Mouse (Mus musculus): ENCODE data around the gene Eppin. TPM values are rescaled to one million over a fixed set of nuclear protein-coding genes. Genes with fewer than 3 reads are reported as not detected.
A peak's percentile ranks its signal among the peaks of the same experiment; 100 is the strongest.

Gene Eppin
- polyA plus RNA-seq, 1 experiment from 2014 or later, result not detected

DNA sequence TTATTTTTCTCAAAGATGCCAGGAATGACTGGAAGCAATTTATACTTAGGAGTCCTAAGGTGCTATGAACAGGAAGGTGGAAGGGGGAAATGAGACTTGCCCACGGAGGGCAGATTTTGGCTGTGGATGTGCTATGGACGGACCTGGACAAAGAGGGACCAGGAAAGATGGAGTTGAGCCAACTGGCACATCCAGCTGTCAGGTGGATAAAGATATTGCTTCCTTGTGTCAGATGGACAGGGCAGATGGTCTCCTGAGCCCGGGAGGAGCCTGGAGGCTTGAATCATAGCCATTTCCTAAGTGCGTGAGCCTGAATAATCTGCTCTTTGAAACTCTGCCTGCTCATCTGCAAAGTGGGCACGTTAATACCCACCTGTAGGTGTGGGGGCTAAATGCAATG is 29.0 kb downstream of the Eppin start:
- 0 out of 2 replicates have a peak, but pooled peaks cover 8% of the 10 kb centered on the region for H3K4me1 ChIP-seq (ENCODE audit: control insufficient read depth, insufficient read depth, low read length)
- H3K36me3 ChIP-seq (ENCODE audit: control insufficient read depth, insufficient read depth, low read length), result no peaks in the 10 kb centered on the region
- peak overlapping the region; percentile 66 for H3K4me2 ChIP-seq (replicated peaks; ENCODE audit: low read depth, low read length)
- ATAC-seq (ENCODE audit: insufficient number of reproducible peaks, insufficient read depth, low FRiP score, low read depth), result no peak
- 0 out of 2 replicates have a peak overlapping the region, but pooled peaks have one; percentile 63 for H3K9ac ChIP-seq (replicated peaks; ENCODE audit: low read depth, low read length)
- H3K9me3 ChIP-seq (ENCODE audit: control insufficient read depth, low read depth, low read length), result no peaks in the 10 kb centered on the region
- WGBS, result 75% methylated on average over 5 of the region's 5 CpGs
- no peaks in the 10 kb centered on the region for H3K27me3 ChIP-seq (ENCODE audit: control insufficient read depth, insufficient read depth, low read length)
- no peak overlapping the region for H3K27ac ChIP-seq (ENCODE audit: low read length)
- H3K4me3 ChIP-seq (ENCODE audit: low read depth, low read length), result no peak overlapping the region

DNA sequence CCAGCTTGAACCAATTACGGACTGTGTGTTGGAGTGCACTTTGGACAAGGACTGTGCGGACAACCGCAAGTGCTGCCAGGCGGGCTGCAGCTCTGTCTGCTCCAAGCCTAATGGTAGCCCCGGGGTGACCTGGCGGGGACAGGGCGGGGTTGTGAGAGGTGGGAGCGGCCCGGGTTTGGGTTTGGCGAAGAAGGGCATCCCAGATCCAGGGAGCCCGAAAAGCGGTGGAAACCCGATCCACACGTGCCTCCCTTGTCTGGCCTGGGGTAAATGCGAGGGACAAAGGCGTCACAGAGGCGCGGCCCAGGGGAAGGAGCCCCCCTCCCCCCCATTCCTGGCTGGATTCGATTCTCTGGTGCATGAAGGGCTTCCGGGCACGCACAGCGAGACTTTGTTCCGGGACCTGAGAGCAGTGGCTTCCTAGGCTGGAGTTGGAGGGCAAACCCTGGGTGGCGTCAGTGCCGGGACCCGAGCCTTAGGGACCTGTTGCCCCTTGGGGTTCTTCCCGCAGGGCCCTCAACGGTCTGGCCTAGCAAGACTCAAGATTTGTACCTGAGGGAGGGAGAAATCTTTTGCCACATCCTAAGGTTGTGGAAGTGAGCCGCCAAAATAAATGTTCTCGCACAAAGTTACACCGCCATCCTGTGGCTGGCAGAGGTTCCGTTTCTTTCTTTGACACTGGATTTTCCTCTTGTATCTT is 29.9 kb downstream of the Eppin start:
- Histone ChIP-seq H3K36me3 (ENCODE audit: control insufficient read depth, insufficient read depth, low read length) (no peaks in the 10 kb centered on the region), H3K4me1 (ENCODE audit: control insufficient read depth, insufficient read depth, low read length) (0 out of 2 replicates have a peak, but pooled peaks cover 8% of the 10 kb centered on the region), H3K9me3 (ENCODE audit: control insufficient read depth, low read depth, low read length) (no peaks in the 10 kb centered on the region), H3K27me3 (ENCODE audit: control insufficient read depth, insufficient read depth, low read length) (no peaks in the 10 kb centered on the region), H3K4me3 (ENCODE audit: low read depth, low read length) (peak overlapping the region; percentile 34), H3K27ac (ENCODE audit: low read length) (peak overlapping the region; percentile 12; the same call in 1 of the 2 replicates), H3K9ac (replicated peaks; ENCODE audit: low read depth, low read length) (peak overlapping the region; percentile 63), H3K4me2 (replicated peaks; ENCODE audit: low read depth, low read length) (peak overlapping the region; percentile 66)
- ATAC-seq (ENCODE audit: insufficient number of reproducible peaks, insufficient read depth, low FRiP score, low read depth), result peak; percentile 43; the same call in 1 of the 2 replicates
- WGBS, result under 1% methylated on average over 32 of the region's 32 CpGs

DNA sequence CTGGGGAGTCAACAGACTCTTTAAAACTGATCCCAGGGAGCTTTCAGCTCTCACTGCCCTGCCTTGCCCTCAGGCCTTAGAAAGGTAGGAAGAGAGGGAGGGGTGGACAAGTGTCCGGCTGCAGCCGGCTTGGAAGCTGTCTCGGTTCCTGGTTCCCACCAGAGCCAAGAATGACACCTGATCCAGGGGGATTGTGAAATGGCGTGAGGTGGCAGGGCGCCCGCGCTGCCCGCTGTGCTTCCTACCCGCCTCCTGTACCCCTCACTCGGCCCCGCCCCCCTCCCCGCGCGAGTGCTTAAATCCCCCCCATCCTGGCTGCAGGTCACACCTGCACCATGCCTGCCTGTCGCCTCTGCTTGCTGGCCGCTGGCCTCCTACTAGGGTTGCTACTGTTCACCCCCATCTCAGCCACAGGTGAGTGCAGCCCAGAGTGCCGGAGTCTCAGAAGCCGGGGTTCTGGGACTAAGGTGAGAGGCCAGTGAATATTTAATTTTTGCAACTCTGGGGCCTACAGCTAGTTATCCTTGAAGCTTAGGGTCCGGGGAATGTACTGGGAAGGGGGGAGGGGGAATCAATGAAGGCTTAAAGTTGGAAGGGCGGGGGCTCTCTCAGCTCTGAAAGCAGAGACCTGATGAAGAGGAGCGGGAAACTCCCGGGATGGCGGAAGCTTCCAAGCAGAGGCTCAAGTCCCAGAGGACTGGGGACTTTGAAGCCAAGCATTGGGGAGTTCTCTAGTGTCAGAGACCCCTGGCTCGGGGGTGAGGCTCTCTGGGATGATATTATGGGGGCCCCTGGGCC is 30.8 kb downstream of the Eppin start, which contains the start of gene Wfdc2:
Wfdc2 (plus strand) TSS at position 23 of the 798 bp plus-strand sequence.
- no peak for ATAC-seq (ENCODE audit: insufficient number of reproducible peaks, insufficient read depth, low FRiP score, low read depth)
- WGBS, result 6% methylated on average over 24 of the region's 24 CpGs
- peak within 1 kb of the TSS; percentile 66 for H3K4me2 ChIP-seq (replicated peaks; ENCODE audit: low read depth, low read length)

DNA sequence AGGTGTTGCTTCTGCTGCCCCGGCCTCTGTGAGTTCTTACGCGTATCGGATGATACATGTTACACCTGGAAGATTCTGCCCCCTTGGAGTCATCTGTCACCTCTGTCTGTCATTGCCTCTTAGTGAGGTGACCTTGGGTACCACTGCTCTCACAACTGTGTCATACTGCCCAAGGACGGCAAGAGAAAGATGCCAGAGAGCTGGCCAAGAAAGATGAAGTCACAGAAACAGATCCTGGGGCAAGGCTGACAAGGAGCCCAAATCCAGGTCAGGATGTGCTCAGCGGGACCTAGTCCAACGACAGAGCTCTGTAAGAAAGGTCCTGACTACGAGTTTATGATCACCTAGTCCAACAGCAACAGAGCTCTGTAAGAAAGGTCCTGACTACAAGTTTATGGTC is 33.3 kb downstream of the Eppin start:
- Histone ChIP-seq H3K27me3 (ENCODE audit: control insufficient read depth, insufficient read depth, low read length) (no peaks in the 10 kb centered on the region), H3K9me3 (ENCODE audit: control insufficient read depth, low read depth, low read length) (no peaks in the 10 kb centered on the region), H3K36me3 (ENCODE audit: control insufficient read depth, insufficient read depth, low read length) (no peaks in the 10 kb centered on the region), H3K9ac (replicated peaks; ENCODE audit: low read depth, low read length) (no peak overlapping the region), H3K4me1 (ENCODE audit: control insufficient read depth, insufficient read depth, low read length) (0 out of 2 replicates have a peak, but pooled peaks cover 8% of the 10 kb centered on the region), H3K4me3 (ENCODE audit: low read depth, low read length) (no peak overlapping the region), H3K4me2 (replicated peaks; ENCODE audit: low read depth, low read length) (no peak overlapping the region), H3K27ac (ENCODE audit: low read length) (no peak overlapping the region)
- 84% methylated on average over 8 of the region's 8 CpGs for WGBS
- no peak for ATAC-seq (ENCODE audit: insufficient number of reproducible peaks, insufficient read depth, low FRiP score, low read depth)

More for the DNA sequence above, 30.8 kb downstream of the Eppin start, which contains the start of gene Wfdc2:
- Histone ChIP-seq H3K27me3 (ENCODE audit: control insufficient read depth, insufficient read depth, low read length) (no peaks in the 10 kb centered on the region), H3K9ac (replicated peaks; ENCODE audit: low read depth, low read length) (peak within 1 kb of the TSS; percentile 63), H3K9me3 (ENCODE audit: control insufficient read depth, low read depth, low read length) (no peaks in the 10 kb centered on the region), H3K4me1 (ENCODE audit: control insufficient read depth, insufficient read depth, low read length) (0 out of 2 replicates have a peak, but pooled peaks cover 8% of the 10 kb centered on the region), H3K36me3 (ENCODE audit: control insufficient read depth, insufficient read depth, low read length) (no peaks in the 10 kb centered on the region), H3K4me3 (ENCODE audit: low read depth, low read length) (peak within 1 kb of the TSS; percentile 34), H3K27ac (ENCODE audit: low read length) (peak within 1 kb of the TSS; percentile 12; the same call in 1 of the 2 replicates)

DNA sequence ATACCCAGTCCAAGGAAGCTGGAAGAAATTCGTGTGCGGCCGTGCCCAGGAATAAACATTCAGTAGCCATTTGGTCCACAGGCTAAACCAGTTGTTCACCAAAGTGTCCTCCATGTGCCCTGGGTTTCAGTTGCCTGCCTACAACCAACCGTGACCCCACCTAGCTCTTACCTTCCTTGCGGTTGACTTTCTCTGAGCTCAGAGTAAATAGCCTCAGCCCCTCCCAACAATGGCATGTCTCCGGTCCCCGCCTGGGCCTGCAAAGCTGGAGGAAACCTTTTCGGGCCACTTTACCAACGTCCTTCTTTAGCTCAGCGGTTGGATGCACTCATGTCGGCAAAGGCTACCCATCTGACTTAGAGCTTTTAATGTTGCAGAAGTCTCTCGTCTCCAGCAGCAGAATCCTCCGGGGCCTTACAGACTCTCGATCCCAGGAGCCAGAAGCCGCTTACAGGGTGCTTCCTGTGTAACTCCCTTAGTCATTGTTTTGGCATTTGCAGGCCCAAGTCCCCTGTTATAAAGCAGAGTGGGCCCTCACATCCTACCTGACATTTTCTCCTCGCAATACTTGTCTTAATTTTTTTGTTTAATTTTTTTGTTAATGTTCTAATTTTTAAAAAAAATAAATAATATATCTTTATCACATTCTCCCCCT is 34.3 kb downstream of the Eppin start:
- 34% methylated on average over 16 of the region's 16 CpGs for WGBS
- peak; percentile 61; the same call in 1 of the 2 replicates for ATAC-seq (ENCODE audit: insufficient number of reproducible peaks, insufficient read depth, low FRiP score, low read depth)
- no peaks in the 10 kb centered on the region for H3K9me3 ChIP-seq (ENCODE audit: control insufficient read depth, low read depth, low read length)
- H3K9ac ChIP-seq (replicated peaks; ENCODE audit: low read depth, low read length), result no peak overlapping the region
- no peak overlapping the region for H3K4me3 ChIP-seq (ENCODE audit: low read depth, low read length)
- no peak overlapping the region for H3K4me2 ChIP-seq (replicated peaks; ENCODE audit: low read depth, low read length)
- H3K27ac ChIP-seq (ENCODE audit: low read length), result peak overlapping the region; percentile 68
- H3K27me3 ChIP-seq (ENCODE audit: control insufficient read depth, insufficient read depth, low read length), result no peaks in the 10 kb centered on the region
- H3K4me1 ChIP-seq (ENCODE audit: control insufficient read depth, insufficient read depth, low read length), result 0 out of 2 replicates have a peak, but pooled peaks cover 4% of the 10 kb centered on the region
- no peaks in the 10 kb centered on the region for H3K36me3 ChIP-seq (ENCODE audit: control insufficient read depth, insufficient read depth, low read length)

DNA sequence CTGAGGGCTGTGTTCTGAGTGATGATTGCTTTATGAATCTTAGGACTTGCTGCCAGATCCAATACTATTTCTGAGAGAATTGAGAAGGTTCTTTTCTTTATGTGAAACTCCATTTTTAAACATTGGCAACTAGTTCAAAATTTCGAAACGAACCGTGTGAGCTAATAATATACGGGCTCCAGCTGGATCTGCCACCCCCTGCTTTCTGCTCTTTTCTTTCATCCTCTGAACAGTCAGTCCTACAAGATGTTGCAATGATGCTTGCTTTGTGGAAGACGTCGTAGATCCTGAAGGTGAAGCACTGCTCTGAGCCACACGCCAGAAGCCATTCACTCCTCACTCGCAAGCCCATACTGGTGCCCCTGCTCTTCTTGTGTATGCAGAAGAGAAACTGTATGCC is 35.0 kb downstream of the Eppin start:
- Histone ChIP-seq H3K27ac (ENCODE audit: low read length) (peak overlapping the region; percentile 68), H3K27me3 (ENCODE audit: control insufficient read depth, insufficient read depth, low read length) (no peaks in the 10 kb centered on the region), H3K4me2 (replicated peaks; ENCODE audit: low read depth, low read length) (no peak overlapping the region), H3K4me1 (ENCODE audit: control insufficient read depth, insufficient read depth, low read length) (0 out of 2 replicates have a peak, but pooled peaks cover 4% of the 10 kb centered on the region), H3K9me3 (ENCODE audit: control insufficient read depth, low read depth, low read length) (no peaks in the 10 kb centered on the region), H3K4me3 (ENCODE audit: low read depth, low read length) (no peak overlapping the region), H3K36me3 (ENCODE audit: control insufficient read depth, insufficient read depth, low read length) (no peaks in the 10 kb centered on the region), H3K9ac (replicated peaks; ENCODE audit: low read depth, low read length) (no peak overlapping the region)
- no peak for ATAC-seq (ENCODE audit: insufficient number of reproducible peaks, insufficient read depth, low FRiP score, low read depth)
- WGBS, result 69% methylated on average over 8 of the region's 8 CpGs

DNA sequence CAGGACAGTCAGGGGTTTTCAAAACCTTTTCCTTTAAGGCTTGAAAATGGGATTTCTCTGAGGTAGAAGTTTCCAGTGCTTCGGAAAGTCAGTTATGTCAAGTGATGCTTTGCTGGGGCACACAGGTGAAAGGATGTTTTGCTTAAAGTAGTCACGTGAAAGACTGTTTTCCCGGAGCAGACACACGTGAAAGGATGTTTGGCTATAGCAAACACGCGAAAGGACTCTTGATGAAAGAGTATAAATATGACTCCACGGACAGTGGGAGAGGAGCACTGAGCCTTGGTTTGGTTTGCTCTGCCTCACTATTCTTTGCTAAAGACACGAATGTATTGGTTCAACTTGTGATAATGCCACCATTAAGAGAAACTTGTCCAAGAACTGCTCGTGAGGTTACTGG is 41.9 kb downstream of the Eppin start:
- ATAC-seq (ENCODE audit: insufficient number of reproducible peaks, insufficient read depth, low FRiP score, low read depth), result no peak
- H3K9ac ChIP-seq (replicated peaks; ENCODE audit: low read depth, low read length), result no peak overlapping the region
- no peak overlapping the region for H3K27ac ChIP-seq (ENCODE audit: low read length)
- H3K9me3 ChIP-seq (ENCODE audit: control insufficient read depth, low read depth, low read length), result no peaks in the 10 kb centered on the region
- H3K4me3 ChIP-seq (ENCODE audit: low read depth, low read length), result no peak overlapping the region
- H3K4me1 ChIP-seq (ENCODE audit: control insufficient read depth, insufficient read depth, low read length), result no peaks in the 10 kb centered on the region
- H3K27me3 ChIP-seq (ENCODE audit: control insufficient read depth, insufficient read depth, low read length), result no peaks in the 10 kb centered on the region
- H3K4me2 ChIP-seq (replicated peaks; ENCODE audit: low read depth, low read length), result no peak overlapping the region
- WGBS, result 81% methylated on average over 9 of the region's 9 CpGs
- H3K36me3 ChIP-seq (ENCODE audit: control insufficient read depth, insufficient read depth, low read length), result no peaks in the 10 kb centered on the region

DNA sequence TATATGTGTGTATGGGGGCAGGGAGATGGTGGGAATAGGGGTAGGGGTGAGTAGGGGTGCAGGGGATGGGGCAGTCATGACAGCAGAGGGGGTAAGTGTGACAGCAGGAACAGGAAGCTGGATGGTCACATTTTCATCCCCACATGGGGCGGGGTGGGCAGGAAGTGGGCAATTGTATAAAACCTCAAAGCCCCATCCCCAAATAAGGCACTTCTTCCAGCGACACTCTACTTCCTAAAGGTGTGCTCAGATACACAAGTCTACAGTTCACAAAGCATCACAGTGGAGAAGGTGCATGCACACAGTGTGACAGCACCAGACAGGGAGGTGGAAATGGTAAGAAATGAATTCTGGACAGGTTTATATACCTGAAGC is 42.5 kb downstream of the Eppin start:
- Histone ChIP-seq H3K9me3 (ENCODE audit: control insufficient read depth, low read depth, low read length) (no peaks in the 10 kb centered on the region), H3K27ac (ENCODE audit: low read length) (no peak overlapping the region), H3K4me1 (ENCODE audit: control insufficient read depth, insufficient read depth, low read length) (no peaks in the 10 kb centered on the region), H3K4me3 (ENCODE audit: low read depth, low read length) (no peak overlapping the region), H3K9ac (replicated peaks; ENCODE audit: low read depth, low read length) (no peak overlapping the region), H3K27me3 (ENCODE audit: control insufficient read depth, insufficient read depth, low read length) (no peaks in the 10 kb centered on the region), H3K36me3 (ENCODE audit: control insufficient read depth, insufficient read depth, low read length) (no peaks in the 10 kb centered on the region), H3K4me2 (replicated peaks; ENCODE audit: low read depth, low read length) (no peak overlapping the region)
- 72% methylated on average over 2 of the region's 2 CpGs for WGBS
- no peak for ATAC-seq (ENCODE audit: insufficient number of reproducible peaks, insufficient read depth, low FRiP score, low read depth)
